Mouse (Mus musculus) spleen, postnatal 4 days (tissue): ENCODE measurements around the gene Lgi4.

Experiments
- DNase-seq, 2 experiments: peaks; one replicate each; pipeline ENCODE4 v3.0.0; 2022; ENCODE audit warnings: low spot score in 2 of 2

Gene Lgi4

GRCm38 (mm10) chr7:31105061-31105768, 46.1 kb downstream of the Lgi4 start:
- no peak for DNase-seq

GRCm38 (mm10) chr7:31106166-31106565, 47.0 kb downstream of the Lgi4 start:
- DNase-seq = no peak

- DNase-seq = no peak
Measured at GRCm38 (mm10) chr7:31107781-31108180, 48.6 kb downstream of the Lgi4 start.

GRCm38 (mm10) chr7:31109091-31109490, 49.9 kb downstream of the Lgi4 start:
- DNase-seq = no peak

- DNase-seq = no peak
Measured at GRCm38 (mm10) chr7:31109796-31110195, 50.7 kb downstream of the Lgi4 start.

GRCm38 (mm10) chr7:31110861-31111385, 51.8 kb downstream of the Lgi4 start:
- DNase-seq = no peak

GRCm38 (mm10) chr7:31112036-31112435, 52.9 kb downstream of the Lgi4 start:
- no peak for DNase-seq

- DNase-seq = no peak
Measured at GRCm38 (mm10) chr7:31113800-31114199, 54.7 kb downstream of the Lgi4 start.

GRCm38 (mm10) chr7:31114646-31115045, 55.5 kb downstream of the Lgi4 start:
- DNase-seq = no peak

GRCm38 (mm10) chr7:31115182-31115581, 56.0 kb downstream of the Lgi4 start, which contains the start of gene Hpn:
Gene Hpn (minus strand): TSS chr7:31115290.
- DNase-seq = no peak

GRCm38 (mm10) chr7:31115587-31116043, 56.5 kb downstream of the Lgi4 start:
- peak in 1 of 2 experiments; percentile 45 for DNase-seq

- DNase-seq = no peak
Measured at GRCm38 (mm10) chr7:31116721-31117145, 57.6 kb downstream of the Lgi4 start.

GRCm38 (mm10) chr7:31117465-31117864, 58.3 kb downstream of the Lgi4 start:
- no peak for DNase-seq

GRCm38 (mm10) chr7:31118486-31118885, 59.3 kb downstream of the Lgi4 start:
- DNase-seq = no peak

- DNase-seq = no peak
Measured at GRCm38 (mm10) chr7:31119556-31119955, 60.4 kb downstream of the Lgi4 start.
